Mouse (Mus musculus): ENCODE data around the gene Tuba1c. TPM values are rescaled to one million over a fixed set of nuclear protein-coding genes. Genes with fewer than 3 reads are reported as not detected.
"Not testable (repeated sequence)": the region's sequence is repeated elsewhere in the genome, so short reads cannot be mapped to it uniquely, and the experiment has no call there.

The Tuba1c gene
- total RNA-seq, 2 experiments from 2014 or later, result 80.7 to 99.8 TPM

DNA sequence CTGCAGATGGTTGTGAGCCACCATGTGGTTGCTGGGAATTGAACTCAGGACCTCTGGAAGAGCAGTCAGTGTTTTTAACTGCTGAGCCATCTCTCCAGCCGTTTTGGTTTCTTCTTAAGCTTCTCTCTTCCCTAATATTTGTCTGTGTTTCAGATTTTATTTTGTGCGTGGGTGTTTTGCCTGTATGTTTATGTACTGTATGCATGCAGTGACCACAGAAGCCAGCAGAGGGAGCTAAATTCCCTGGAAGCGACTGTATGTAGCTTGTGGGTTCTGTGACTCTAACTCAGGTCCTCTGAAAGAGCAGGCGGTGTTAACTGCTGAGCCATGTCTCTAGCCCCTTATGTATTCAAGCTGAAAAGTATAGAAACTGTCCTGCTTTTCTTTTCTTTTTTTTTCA, 3.4 kb upstream of the Tuba1c start:
- intact Hi-C loops (cut with DNase I), result no loop called here
- DNase-seq, result peak in 1 of 2 experiments; percentile 52

DNA sequence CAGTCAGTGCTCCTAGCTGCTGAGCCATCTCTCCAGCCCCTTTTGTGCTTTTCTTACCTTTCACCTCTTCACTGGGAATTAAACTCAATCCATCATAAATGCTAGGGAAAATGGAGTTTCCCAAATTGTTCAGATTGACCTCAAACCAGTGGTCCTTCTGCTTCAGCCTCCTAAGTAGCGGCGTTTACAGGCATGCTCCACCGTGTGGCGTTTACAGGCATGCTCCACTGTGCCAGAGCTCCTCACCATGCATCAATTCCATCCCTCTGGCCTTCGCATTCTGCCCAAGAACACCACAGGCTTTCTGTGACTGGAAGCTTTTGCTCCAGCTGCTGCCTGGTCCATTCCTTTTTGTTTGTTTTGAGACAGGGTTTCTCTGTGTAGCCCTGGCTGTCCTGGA, 2.6 kb upstream of the Tuba1c start:
- DNase-seq, result no peak
- intact Hi-C loops (cut with DNase I), result no loop called here

GRCm38 (mm10) chr15:99028874-99029458, 725 bp upstream of the Tuba1c start:
- intact Hi-C loops (cut with DNase I), result no loop called here
- no peak for DNase-seq

DNA sequence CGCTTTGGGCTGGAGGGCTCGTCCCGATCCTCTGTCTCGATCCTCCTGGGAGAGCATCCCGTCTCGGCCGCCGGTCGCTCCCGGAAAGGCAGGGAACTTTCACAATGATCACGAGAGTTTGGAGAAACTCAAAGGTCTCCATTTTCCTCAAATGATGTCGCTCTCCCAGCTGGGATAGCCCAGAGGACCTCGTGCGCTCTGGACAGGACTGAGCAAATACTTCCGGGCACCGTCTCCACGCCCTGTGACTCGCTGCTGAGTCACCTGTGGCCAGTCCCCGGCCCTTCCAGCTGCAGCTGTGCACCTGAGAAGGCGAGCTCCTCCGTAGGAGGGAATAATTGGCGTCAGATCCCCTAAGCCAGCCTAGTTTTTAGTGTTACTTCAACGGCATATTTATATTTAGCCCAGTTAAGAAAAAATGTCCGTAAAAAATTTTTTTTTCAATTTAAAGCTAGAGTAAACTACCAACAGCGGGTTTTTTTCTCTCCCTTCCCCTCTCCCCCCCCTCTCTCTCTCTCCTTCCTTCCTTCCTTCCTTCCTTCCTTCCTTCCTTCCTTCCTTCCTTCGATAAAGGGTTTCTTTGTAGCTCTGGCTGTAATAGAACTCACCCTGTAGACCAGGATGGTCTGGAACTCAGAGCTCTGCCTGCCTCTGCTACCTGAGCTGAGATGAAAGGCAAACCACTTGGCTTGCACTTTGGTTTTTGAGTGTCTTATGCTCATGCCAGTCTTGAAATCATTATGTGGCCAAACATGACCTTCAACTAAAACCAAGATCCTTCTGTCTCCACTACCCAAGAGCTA, 1.1 kb downstream of the Tuba1c start:
- peak in 1 of 2 experiments; percentile 65 for DNase-seq
- intact Hi-C loops (cut with DNase I), result no loop called here

- DNase-seq, result no peak
- intact Hi-C loops (cut with DNase I), result no loop called here
Measured at GRCm38 (mm10) chr15:99031388-99031675, 1.6 kb downstream of the Tuba1c start.

- DNase-seq, result no peak
- intact Hi-C loops (cut with DNase I), result no loop called here
Measured at GRCm38 (mm10) chr15:99032041-99032725, 2.5 kb downstream of the Tuba1c start.

DNA sequence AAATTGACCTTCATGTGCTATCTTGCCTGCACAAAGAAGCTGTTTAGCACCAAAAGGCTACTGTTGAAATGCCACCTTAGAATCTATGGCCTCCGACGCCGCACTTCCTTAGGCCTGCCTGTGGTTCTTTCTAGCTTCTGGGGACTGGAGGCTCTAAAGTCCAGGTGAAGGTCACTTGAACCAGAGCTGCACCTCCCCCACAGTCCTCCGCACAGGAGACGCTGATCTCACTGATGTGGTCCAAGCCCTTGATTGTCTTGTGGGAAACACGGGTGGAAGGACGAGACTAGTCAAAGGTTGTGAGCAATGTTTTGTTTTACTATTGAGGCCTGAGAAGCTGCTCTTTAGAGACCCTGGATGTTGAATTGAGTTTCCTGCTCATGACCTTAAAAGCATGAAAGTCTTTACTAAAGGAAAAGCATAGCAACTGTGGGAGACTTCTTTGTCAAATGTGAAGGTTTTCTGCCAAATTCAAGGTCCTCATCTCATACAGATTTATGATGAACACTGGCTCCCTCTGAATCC, 3.1 kb downstream of the Tuba1c start:
- no peak for DNase-seq
- intact Hi-C loops (cut with DNase I), result no loop called here

DNA sequence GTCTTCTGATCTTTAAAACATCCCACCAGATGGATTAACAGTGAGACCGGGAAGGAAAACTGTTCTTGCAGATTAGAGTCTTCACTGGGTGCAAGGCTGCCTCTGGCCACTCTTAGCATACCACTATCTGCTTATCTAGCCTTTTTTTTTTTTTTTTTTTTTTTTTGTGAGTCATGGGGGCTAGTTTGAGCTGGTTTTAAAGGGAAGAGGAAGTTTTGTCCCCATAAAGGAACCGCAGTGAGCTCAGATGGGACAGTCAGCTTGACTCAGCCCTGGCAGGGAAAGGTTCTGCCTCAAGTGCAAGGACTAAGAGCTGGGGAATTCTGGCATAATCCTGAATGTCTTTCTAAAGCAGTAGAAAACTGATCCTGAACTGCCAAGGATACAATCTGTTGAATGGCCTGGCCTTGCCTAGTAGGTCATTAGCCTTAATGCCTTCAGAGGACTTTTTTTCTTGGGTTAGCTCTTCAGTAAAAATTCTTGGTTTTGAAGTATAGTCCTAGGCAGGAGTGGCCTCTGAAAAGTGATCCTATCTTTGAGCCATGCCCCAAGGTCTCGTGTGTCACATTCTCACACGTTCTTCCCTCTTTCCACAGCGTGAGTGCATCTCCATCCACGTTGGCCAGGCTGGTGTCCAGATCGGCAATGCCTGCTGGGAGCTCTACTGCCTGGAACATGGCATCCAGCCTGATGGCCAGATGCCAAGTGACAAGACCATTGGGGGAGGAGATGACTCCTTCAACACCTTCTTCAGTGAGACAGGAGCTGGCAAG, 4.0 kb downstream of the Tuba1c start:
- intact Hi-C loops (cut with DNase I), result no loop called here
- no peak for DNase-seq

DNA sequence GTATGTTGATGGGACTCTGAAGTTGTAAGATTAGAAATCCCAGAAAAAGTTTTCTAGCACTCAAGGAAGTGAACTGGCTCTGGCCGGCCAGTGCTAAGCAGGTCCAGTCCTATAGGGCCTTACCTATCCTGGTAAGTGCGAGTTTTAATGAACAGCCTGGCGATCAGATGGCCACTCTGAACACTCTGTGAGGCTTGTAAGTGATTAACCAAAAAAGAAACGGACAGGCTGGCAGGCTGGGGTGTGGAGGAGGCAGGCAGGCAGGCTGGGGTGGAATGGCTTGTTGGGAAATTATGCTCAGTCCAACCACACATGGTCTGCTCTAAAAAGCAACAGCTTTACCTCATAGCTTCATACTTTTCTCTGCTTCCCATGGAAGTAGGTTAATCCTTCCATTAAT, 5.7 kb downstream of the Tuba1c start:
- no peak for DNase-seq
- intact Hi-C loops (cut with DNase I), result no loop called here

DNA sequence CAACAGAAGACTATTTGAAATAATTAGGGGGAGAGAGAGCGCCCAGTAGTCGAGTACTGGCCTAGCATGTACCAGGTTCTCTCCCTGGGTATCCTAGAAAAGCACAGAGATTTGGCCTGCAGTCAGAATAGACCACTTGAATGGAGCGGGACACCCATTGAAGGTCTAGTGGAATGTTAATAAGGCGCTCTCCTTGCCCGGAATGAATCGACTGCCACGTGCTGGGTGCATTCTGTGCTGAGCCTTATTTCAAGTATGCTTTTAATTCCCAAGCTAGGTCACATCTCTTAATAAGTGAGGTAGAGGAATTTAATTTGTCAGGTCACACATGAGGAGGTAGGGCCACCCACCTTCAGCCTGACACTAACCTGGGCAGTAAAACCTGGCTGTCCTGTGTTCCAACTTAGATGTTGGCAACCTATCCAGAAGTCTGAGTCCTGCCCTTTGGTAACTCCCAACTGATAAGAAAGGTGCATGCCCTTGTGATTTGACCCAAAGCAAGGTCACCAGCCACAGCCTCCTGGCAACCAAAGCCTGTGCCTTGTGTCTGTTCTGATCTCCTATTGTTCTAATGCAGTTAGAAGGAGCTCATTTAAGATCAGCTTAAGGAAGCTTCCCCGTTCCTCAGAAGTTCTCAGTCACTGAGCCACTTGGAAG, 6.7 kb downstream of the Tuba1c start:
- DNase-seq, result peak; percentile 63 to 72
- intact Hi-C loops (cut with DNase I), result no loop called here

DNA sequence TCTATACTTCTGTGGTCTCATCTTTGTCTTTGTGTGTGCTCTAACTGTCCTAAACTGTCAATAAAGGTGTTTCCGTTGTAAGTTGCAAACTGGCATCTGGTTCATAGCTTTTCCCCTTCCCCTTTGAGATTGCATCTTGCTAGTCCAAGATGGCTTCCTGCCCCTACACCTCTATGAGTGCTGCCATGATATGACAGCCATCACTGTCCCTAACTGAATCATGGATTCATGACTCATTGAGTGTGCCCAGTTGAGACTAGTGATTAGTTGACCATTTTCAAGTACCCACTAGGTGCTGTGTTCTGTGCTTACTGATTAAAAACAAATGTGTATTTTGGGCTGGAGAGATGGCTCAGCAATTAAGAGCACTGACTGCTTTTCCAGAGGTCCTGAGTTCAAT, 8.3 kb downstream of the Tuba1c start:
- DNase-seq, result no peak
- intact Hi-C loops (cut with DNase I), result no loop called here

- DNase-seq, result no peak
- intact Hi-C loops (cut with DNase I), result no loop called here
Measured at GRCm38 (mm10) chr15:99038797-99039196, 9.1 kb downstream of the Tuba1c start.

GRCm38 (mm10) chr15:99039306-99039705, 9.6 kb downstream of the Tuba1c start:
- intact Hi-C loops (cut with DNase I), result no loop called here
- DNase-seq, result no peak

- no peak for DNase-seq
- intact Hi-C loops (cut with DNase I), result no loop called here
Measured at GRCm38 (mm10) chr15:99039996-99040919, 10.6 kb downstream of the Tuba1c start.

GRCm38 (mm10) chr15:99040920-99041856, 11.5 kb downstream of the Tuba1c start:
- no peak for DNase-seq
- intact Hi-C loops (cut with DNase I), result no loop called here

GRCm38 (mm10) chr15:99042334-99042733, 12.6 kb downstream of the Tuba1c start:
- intact Hi-C loops (cut with DNase I), result no loop called here
- no peak for DNase-seq

DNA sequence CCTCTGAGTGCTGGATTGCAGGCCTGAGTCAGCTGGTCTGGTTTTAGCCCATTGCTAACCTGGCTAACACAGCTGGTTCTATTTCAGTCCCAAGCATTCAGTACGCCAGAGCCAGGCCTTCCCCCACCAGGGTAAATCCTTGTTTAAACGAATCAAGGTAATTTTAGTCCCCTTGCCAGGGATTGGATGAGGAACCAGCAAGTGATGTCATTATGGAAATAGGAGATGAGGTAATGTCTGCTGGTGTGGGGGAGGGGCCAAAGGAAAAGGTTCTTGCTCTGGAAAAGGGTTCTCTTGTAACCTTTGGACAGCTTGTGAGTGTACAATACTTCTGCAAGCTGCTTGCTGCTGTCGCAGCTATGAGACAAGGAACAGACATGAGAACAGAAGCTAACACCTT, 15.2 kb downstream of the Tuba1c start:
- intact Hi-C loops (cut with DNase I), result no loop called here
- peak in 1 of 2 experiments; percentile 48 for DNase-seq

- DNase-seq; intact Hi-C loops (cut with DNase I): not testable (repeated sequence)
Measured at GRCm38 (mm10) chr15:99045734-99046133, 16.0 kb downstream of the Tuba1c start.

Data from heart, postnatal 10 days (tissue).